Mouse (Mus musculus): ENCODE results near the gene Adamts17. TPM values are rescaled to one million over a fixed set of nuclear protein-coding genes. Genes with fewer than 3 reads are reported as not detected.

Gene Adamts17
- polyA plus RNA-seq, 1 experiment, result not detected

- TF ChIP-seq GATA1 (IDR thresholded peaks at IDR 0.05; ENCODE audit: low read length), result no peak
Measured at GRCm38 (mm10) chr7:67044121-67044817, 204.7 kb downstream of the Adamts17 start.

DNA sequence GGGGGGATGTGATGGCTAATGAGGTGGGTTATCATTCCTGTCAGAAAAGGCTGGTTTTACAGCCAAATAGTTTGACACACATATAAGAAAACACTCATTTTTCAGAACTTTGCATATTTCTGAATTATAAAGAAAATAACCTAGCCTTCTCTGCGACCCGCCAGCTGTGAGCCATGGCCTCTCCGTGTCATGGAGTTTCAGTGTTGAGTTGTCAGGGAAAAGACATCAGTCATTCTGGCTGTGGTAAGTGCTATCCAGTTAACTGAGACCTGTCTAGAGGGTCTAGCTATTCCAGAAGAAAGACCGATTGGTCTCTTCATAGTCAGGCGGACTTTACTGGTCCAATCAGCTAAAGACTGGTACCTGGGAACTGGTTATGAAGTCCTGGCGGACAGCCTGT is 205.7 kb downstream of the Adamts17 start:
- no peak for TF ChIP-seq GATA1 (IDR thresholded peaks at IDR 0.05; ENCODE audit: low read length)

GRCm38 (mm10) chr7:67049206-67049605 is 209.7 kb downstream of the Adamts17 start:
- no peak for TF ChIP-seq GATA1 (IDR thresholded peaks at IDR 0.05; ENCODE audit: low read length)

GRCm38 (mm10) chr7:67050424-67050823 is 210.9 kb downstream of the Adamts17 start:
- no peak for TF ChIP-seq GATA1 (IDR thresholded peaks at IDR 0.05; ENCODE audit: low read length)

DNA sequence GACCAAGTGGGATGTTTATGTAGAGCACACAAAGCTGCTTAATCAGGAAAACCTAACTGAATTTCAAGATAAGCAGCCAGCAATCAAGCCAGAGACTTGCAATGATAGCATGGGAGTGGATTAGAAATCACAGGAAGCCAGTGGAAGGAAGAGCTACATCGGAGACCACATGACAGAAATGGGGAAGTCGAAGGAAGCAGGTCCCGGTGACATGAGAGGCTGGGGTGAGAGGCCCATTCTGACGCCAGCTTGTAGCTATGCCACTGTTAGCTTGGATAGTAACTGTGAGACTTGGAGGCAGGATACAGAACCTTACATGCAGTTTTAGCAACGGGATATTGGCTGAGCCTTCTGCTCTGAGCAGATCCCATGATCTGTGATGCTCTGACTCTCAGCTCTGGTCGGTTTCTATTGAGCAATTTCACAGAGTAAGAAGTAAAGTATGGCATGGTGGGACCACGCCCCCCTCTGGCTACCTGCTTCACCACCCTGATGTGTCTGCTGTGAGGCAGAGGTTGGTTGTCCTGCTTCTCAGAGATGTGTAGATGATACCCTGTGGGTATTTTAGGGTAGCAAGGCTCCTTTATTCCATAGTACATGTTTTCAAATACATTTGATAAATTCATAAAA is 211.7 kb downstream of the Adamts17 start:
- no peak for TF ChIP-seq GATA1 (IDR thresholded peaks at IDR 0.05; ENCODE audit: low read length)

DNA sequence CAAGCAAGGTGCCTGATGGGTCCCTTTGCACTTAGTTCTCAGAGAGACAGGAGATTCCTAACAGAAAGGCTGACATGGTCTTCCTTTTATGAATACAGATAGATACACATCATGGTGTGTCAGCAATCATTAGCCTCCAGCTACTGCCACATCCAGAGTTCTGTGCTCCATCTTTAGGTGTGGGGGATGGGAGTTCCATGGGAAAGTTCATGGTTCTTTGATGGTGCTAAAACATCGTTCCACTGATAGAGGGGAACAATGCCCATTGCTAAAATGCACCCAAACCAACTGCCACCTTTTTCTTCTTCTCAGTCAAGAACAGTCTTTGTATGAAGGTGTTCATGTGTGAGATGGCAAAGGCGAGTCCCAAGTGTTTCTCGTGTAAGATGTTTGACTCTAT is 215.3 kb downstream of the Adamts17 start:
- TF ChIP-seq GATA1 (IDR thresholded peaks at IDR 0.05; ENCODE audit: low read length), result no peak

DNA sequence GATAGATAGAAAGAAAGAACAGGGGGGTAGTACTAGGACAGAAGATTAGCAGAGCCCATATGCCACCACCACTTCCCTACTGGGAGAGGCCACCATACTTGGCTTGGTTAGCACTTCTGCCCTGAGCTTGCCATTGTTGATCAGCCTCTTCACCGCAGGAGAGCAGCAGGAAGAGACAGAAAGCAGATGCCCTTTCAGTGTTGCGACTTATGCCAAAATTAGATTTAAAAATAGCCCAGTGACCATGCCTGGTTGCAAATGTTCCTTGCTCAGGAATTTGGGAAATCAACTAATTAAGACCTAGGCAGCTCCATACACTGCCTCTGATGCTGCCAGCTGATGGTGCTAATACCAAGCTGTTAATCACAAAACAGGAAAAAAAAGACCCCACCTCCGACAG is 216.0 kb downstream of the Adamts17 start:
- TF ChIP-seq GATA1 (IDR thresholded peaks at IDR 0.05; ENCODE audit: low read length), result no peak

- no peak for TF ChIP-seq GATA1 (IDR thresholded peaks at IDR 0.05; ENCODE audit: low read length)
Measured at GRCm38 (mm10) chr7:67061756-67062155, 222.2 kb downstream of the Adamts17 start.

DNA sequence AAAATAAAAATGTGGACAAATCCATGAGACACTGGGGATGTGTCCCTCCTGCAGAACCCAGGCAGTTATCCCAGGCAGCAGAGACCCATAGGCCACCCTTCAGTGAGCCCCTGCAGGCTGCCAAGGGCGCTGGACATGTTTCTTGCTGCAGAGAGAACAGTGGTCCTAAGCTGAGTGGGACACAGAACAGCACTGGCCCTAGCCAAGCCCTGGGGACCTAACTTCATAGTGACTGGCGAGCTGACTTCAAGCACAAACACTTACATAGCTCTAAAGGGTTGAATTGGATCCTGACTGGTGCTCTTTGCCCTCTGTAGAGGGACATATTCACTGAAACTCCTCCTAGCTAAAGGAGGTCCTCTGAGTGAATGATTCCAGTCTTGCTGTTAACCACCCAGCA is 223.0 kb downstream of the Adamts17 start:
- no peak for TF ChIP-seq GATA1 (IDR thresholded peaks at IDR 0.05; ENCODE audit: low read length)

DNA sequence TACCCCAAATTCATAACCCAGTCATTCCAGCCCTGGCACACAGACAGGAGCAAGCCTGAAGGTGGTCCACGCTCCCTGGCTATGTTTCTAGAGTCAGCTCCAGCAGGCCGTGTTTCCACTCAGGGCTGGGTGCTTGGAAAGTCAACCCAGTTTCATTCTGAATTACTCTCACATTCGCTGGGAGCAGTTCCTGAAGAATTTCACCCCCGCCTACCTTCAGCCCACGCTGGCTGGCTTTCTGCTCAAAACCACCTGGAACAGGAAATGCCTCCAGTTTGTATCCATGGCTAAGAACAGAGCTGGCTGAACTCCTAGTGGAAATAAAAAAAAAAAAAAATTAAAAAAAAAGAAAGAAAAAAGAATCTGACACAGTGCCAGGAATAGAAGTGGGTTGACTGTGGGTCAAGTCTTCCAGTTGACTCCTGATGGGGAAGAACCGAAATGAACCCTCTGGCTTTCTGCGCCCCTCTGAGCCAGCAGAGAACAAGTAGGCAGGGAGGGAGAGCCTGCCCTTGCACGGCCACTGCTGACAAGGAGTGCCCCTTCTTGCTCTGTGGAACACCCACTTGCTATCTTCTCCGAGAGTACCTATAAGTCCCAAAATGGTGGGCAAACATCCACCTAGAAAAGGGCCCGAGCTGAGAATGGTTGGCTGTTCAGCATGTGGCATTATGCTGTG is 225.2 kb downstream of the Adamts17 start:
- TF ChIP-seq GATA1 (IDR thresholded peaks at IDR 0.05; ENCODE audit: low read length), result no peak

DNA sequence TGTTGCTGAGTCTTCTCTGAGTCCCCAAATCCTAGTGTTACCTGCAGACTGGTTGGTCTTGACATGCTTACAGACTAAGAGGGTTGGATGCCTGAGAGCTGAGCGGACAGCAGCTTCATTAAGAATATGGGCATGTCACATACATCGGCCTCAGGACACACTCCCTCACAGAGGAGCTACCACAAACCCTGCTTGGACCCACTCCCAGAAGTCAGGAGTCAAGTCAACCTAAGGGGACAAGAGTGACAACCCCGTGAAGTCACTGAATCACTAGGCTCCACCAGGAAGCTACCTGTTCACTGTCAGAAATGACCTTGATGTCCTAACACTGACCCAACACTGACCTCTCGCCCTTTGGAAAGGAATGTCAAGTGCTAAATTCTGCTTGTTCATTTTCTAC is 226.1 kb downstream of the Adamts17 start:
- TF ChIP-seq GATA1 (IDR thresholded peaks at IDR 0.05; ENCODE audit: low read length), result no peak

DNA sequence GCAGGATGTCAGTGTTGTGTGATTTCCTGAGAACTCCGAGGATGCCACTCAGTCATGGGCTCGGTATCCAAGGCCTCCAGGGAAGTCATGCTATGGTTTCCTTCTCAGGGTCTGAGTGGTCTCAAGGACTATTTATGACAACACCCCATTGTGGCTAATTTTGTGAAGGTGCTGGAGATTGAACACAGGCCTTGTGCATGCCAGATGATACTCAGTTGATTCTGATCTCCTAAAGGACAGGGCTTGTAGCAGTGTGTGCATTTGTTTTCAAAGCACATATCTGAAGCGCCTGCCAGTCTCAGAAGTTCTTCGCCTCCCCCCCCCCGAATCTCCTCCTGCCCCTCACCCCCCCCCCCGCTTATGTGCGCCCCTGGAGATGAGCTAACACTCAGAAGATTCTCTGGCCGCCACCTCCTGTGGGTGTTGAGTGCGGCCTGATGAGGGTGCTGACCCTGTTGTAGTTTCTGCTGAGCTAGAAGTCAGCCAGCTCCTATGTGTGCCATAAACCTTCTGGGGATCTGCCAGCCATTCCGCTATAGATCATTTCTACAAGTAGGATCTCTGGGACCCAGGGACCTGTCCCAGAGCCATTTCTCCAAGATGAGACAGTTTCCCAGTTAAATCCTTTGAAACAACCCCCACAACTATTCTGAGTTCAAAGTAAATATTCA is 232.6 kb downstream of the Adamts17 start:
- TF ChIP-seq GATA1 (IDR thresholded peaks at IDR 0.05; ENCODE audit: low read length), result no peak

DNA sequence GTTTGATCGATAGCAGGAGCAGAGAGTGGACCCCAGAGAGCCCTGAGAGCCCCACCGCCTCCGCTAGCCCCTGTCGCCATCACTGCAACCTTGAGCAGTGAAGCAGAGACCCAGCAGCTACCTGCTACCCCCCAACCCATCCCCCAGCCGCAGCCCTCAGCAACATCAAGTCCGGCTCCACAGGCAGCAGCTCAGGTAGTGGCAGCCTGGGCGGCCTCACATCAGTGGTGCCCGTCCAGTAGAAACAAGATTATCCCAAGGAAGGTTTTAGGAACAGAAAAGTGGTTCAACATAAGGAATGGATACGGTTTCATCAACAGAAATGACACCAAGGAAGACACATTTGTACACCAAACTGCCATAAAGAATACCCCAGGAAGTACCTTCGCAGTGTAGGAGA is 243.2 kb downstream of the Adamts17 start:
- no peak for TF ChIP-seq GATA1 (IDR thresholded peaks at IDR 0.05; ENCODE audit: low read length)

- TF ChIP-seq GATA1 (IDR thresholded peaks at IDR 0.05; ENCODE audit: low read length), result no peak
Measured at GRCm38 (mm10) chr7:67087759-67088158, 248.2 kb downstream of the Adamts17 start.

- TF ChIP-seq GATA1 (IDR thresholded peaks at IDR 0.05; ENCODE audit: low read length), result no peak
Measured at GRCm38 (mm10) chr7:67097096-67097495, 257.6 kb downstream of the Adamts17 start.

DNA sequence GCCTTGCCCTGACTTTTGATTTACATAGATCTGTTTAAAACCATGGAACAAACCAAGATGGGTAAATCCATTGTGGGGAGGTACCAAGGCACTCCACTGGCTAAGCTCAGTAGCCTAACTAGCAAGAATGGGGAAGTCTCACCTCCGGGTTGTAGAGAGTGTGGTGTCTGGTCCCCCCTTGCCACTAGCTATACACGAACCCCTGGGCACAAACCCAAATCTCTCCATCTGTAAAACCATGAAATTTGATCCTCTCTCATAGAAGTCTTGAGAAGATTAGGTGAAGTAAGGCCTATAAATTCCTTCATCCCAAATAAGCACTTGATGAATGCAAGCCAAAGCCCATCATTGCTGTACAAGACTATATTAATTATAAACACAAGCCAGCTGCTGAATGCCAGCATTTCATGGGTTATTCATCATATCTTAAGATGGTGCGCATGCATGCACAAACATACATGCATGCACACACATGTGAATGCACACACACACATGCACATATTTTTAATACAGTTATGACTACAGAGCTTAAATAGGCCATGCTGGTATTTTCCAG is 262.0 kb downstream of the Adamts17 start:
- TF ChIP-seq GATA1 (IDR thresholded peaks at IDR 0.05; ENCODE audit: low read length), result no peak

All from G1E-ER4 (cell line).